Mouse (Mus musculus): ENCODE data around the gene Bid. TPM values are rescaled to one million over a fixed set of nuclear protein-coding genes. Genes with fewer than 3 reads are reported as not detected.
"Not testable (repeated sequence)": the region's sequence is repeated elsewhere in the genome, so short reads cannot be mapped to it uniquely, and the experiment has no call there.

Bid gene
- polyA plus RNA-seq, 1 experiment, result 1.7 TPM

- Histone ChIP-seq H3K4me3 (ENCODE audit: insufficient read depth, low read depth, low read length) (no peak overlapping the region), H3K27ac (replicated peaks; ENCODE audit: low read depth, low read length) (no peak overlapping the region), H3K4me1 (ENCODE audit: control insufficient read depth, insufficient read depth, insufficient read length, low read length) (no peaks in the 10 kb centered on the region)
Measured at GRCm38 (mm10) chr6:120901776-120902645, 14.6 kb downstream of the Bid start.

DNA sequence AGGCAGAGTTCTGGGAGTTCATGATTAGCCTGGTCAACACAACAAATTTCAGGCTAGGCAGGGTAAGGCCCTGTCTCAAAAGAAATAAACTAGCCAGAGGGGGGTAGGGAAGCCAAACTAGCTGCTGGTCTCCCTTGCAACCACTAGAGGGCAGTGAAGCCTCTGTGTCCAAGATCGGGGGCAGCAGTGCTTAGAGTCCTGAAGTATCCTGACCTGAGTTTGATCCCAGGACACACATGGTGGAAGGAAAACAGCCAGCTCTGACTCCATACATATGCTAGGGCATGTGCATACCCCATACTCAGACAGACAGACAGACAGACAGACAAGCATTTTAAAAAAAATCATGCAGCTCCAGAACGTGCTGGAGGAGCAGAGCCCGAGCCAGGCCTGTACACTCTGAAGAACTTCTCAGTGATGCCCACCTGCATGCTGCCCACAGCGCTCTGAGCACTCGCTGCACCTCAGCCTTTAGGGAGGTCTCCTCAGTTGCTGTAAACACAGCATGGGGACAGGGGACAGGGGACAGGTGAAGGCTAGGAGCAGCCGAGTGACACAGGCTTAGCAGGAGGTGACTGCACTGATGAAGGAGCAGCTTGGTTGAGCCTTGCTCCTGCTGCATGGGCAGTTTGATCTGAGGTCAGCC is 18.3 kb downstream of the Bid start:
- H3K4me3 ChIP-seq (ENCODE audit: insufficient read depth, low read depth, low read length), result no peak overlapping the region
- H3K4me1 ChIP-seq (ENCODE audit: control insufficient read depth, insufficient read depth, insufficient read length, low read length), result no peaks in the 10 kb centered on the region
- no peak overlapping the region for H3K27ac ChIP-seq (replicated peaks; ENCODE audit: low read depth, low read length)

DNA sequence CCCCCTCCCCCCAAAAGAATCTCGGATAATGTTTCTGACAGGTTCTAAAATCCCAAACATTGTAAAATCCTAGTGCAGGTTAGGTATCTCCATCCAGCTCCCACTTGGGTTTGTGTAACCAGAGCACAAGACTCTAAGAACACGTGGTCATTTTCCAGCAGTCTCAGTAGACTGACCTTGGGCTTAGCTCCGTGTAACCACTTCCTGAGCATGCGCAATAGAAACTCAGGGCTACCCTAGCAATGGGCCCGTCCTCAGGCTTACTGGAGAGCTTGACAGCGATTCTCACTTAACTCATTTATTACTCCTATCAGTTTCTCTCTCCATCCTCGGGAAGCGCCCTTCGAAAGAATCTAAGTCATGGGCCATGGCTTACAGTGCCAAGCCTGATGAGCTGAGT is 22.1 kb downstream of the Bid start:
- H3K4me1 ChIP-seq (ENCODE audit: control insufficient read depth, insufficient read depth, insufficient read length, low read length), result no peaks in the 10 kb centered on the region
- no peak overlapping the region for H3K4me3 ChIP-seq (ENCODE audit: insufficient read depth, low read depth, low read length)
- H3K27ac ChIP-seq (replicated peaks; ENCODE audit: low read depth, low read length), result no peak overlapping the region

DNA sequence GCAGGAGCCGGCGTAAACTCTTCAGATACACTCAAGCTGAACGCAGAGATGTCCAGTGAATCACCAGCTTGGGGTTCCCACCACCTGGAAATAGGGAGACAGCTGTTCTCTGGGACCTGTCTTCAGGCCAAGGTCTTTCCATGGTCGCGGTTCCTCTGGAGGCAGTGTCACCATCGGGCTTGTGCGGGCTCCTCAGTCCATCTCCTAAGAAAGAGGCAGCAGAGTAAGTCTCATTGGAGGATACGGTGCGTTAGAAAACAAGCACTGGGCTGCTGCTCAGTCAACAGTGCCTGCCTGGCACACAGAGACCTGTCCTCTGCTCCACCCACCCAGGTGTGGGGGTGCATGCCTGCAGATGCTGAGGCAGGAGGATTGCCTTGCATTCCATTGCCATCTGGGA is 22.6 kb downstream of the Bid start:
- no peaks in the 10 kb centered on the region for H3K4me1 ChIP-seq (ENCODE audit: control insufficient read depth, insufficient read depth, insufficient read length, low read length)
- no peak overlapping the region for H3K27ac ChIP-seq (replicated peaks; ENCODE audit: low read depth, low read length)
- H3K4me3 ChIP-seq (ENCODE audit: insufficient read depth, low read depth, low read length), result no peak overlapping the region

- H3K4me1 ChIP-seq (ENCODE audit: control insufficient read depth, insufficient read depth, insufficient read length, low read length), result no peaks in the 10 kb centered on the region
- H3K27ac ChIP-seq (replicated peaks; ENCODE audit: low read depth, low read length), result no peak overlapping the region
- H3K4me3 ChIP-seq (ENCODE audit: insufficient read depth, low read depth, low read length), result no peak overlapping the region
Measured at GRCm38 (mm10) chr6:120886696-120887095, 30.0 kb downstream of the Bid start.

DNA sequence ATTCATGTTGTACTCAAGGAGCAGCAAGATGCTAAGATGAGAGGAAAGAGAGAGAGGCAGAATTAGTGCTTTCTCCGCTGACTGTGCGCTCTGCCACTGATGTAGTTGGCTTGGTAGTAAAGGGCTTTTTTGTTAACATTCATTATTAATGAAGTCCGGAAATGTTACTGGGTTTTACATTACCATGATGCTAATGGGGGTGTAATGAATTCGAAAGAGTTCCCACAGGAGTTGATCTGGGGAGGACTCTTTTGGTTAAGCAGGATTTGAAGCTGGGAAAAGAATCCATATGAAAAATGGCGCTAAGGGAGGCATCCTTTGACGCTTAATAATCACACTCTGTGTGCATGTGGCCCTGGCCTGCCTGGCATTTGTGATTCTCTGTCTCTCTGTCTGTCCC is 32.2 kb downstream of the Bid start:
- H3K4me3 ChIP-seq (ENCODE audit: insufficient read depth, low read depth, low read length), result no peak overlapping the region
- no peaks in the 10 kb centered on the region for H3K4me1 ChIP-seq (ENCODE audit: control insufficient read depth, insufficient read depth, insufficient read length, low read length)
- no peak overlapping the region for H3K27ac ChIP-seq (replicated peaks; ENCODE audit: low read depth, low read length)

DNA sequence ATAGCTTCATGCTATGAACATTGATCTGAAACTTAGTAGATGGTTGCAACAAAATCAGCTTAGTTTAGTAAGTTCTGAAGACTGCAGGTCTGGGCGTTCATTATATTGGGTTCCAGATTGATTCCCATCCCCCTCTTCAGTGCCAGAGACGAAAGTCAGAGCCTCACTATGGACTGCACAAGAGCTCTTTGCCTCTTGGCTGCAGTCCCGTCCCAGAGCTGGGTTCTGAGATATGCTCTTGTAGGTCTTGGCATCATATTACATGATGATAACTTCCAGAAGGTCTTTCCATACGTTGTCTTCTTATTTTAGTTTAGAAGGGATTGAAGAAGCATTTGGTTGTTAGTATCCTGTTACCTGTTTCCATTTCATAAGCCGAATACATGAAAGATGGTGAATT is 37.6 kb downstream of the Bid start:
- no peak overlapping the region for H3K27ac ChIP-seq (replicated peaks; ENCODE audit: low read depth, low read length)
- H3K4me3 ChIP-seq (ENCODE audit: insufficient read depth, low read depth, low read length), result no peak overlapping the region
- H3K4me1 ChIP-seq (ENCODE audit: control insufficient read depth, insufficient read depth, insufficient read length, low read length), result no peaks in the 10 kb centered on the region

DNA sequence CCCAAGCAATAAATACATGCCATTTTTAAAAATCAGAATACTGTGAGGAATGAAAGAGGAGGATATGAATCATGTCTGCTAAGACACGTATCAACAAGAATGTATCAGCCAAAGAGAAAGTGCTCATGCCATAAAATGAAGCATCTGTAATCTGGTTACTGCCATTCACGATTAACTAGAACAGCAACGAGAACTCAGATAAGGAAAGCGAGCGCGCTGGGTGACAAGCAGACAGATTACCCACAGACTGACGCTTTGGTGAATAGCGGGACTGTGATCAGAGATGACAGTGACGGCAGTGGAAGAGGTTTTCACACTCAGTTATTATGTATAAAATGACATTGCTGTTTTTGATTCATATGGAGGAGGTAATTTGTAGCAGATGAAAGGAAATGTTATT is 42.8 kb downstream of the Bid start:
- Histone ChIP-seq H3K4me3 (ENCODE audit: insufficient read depth, low read depth, low read length) (no peak overlapping the region), H3K4me1 (ENCODE audit: control insufficient read depth, insufficient read depth, insufficient read length, low read length) (no peaks in the 10 kb centered on the region), H3K27ac (replicated peaks; ENCODE audit: low read depth, low read length) (no peak overlapping the region)

- Histone ChIP-seq H3K27ac (replicated peaks; ENCODE audit: low read depth, low read length) (no peak overlapping the region), H3K4me3 (ENCODE audit: insufficient read depth, low read depth, low read length) (no peak overlapping the region), H3K4me1 (ENCODE audit: control insufficient read depth, insufficient read depth, insufficient read length, low read length) (no peaks in the 10 kb centered on the region)
Measured at GRCm38 (mm10) chr6:120871286-120871685, 45.4 kb downstream of the Bid start.

GRCm38 (mm10) chr6:120868824-120869223 is 47.8 kb downstream of the Bid start:
- Histone ChIP-seq H3K4me1 (ENCODE audit: control insufficient read depth, insufficient read depth, insufficient read length, low read length) (peaks cover 5% of the 10 kb centered on the region; the same call in 1 of the 2 replicates), H3K4me3 (ENCODE audit: insufficient read depth, low read depth, low read length) (no peak overlapping the region), H3K27ac (replicated peaks; ENCODE audit: low read depth, low read length) (no peak overlapping the region)

DNA sequence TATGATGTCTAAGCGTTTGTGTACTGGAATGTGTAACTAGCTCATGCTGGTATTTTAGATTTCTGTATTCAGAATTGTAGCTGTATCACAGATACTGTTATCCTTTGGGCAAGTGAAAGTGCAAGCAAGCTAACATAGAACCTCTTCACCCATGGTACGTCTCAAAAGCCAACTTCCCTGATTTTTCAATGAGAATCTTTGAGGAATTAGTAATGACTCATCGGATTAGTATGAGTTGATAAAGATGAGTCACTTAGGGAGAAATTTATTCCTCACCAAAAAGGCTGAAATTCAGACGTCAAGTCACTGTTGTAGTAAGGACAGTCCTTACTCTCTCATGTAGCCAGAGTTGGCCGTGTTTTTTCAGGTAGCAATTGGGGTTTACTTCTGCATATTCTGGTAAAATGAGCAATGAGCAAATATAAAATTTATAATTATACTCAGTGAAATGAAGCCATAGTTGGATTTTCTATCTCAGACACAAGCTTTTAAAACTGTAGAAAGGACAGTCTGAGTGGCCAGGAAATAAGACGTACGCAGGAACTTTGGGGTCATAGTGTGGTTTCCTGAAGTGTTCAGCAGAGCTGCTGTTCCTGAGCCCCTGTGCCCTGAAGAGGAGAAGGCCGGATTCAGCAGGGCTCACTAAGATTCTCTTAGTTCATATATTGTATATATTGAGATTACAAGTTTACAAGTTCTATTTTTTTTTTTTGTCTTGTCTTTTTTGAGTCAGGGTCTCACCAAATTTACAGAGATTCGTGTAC is 50.4 kb downstream of the Bid start:
- Histone ChIP-seq H3K27ac (replicated peaks; ENCODE audit: low read depth, low read length) (no peak overlapping the region), H3K4me3 (ENCODE audit: insufficient read depth, low read depth, low read length) (no peak overlapping the region), H3K4me1 (ENCODE audit: control insufficient read depth, insufficient read depth, insufficient read length, low read length) (peaks cover 5% of the 10 kb centered on the region; the same call in 1 of the 2 replicates)

DNA sequence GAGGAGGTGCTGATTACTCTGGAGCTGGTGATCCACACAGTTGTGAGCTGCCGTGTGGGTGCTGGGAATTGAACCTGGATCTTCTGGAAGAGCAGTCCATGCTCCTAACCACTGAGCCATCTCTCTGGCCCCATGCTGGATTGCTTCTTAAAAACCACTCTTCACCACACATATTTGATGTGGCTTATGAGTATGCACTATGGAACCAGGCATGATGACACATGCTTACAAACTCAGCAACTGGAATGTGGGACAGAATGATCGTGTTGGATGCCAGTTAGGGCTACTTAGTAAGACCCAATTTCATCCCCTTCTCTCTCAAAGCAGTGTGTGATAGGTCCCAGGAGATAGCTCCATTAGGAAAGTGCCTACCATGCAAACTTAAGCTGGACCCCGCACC is 56.6 kb downstream of the Bid start:
- Histone ChIP-seq H3K4me1 (ENCODE audit: control insufficient read depth, insufficient read depth, insufficient read length, low read length) (no peaks in the 10 kb centered on the region), H3K4me3 (ENCODE audit: insufficient read depth, low read depth, low read length) (no peak overlapping the region), H3K27ac (replicated peaks; ENCODE audit: low read depth, low read length) (no peak overlapping the region)

- H3K4me3 ChIP-seq (ENCODE audit: insufficient read depth, low read depth, low read length), result no peak overlapping the region
- H3K4me1 ChIP-seq (ENCODE audit: control insufficient read depth, insufficient read depth, insufficient read length, low read length), result no peaks in the 10 kb centered on the region
- no peak overlapping the region for H3K27ac ChIP-seq (replicated peaks; ENCODE audit: low read depth, low read length)
Measured at GRCm38 (mm10) chr6:120858217-120858711, 58.4 kb downstream of the Bid start.

GRCm38 (mm10) chr6:120854413-120854812 is 62.2 kb downstream of the Bid start:
- Histone ChIP-seq H3K4me3 (ENCODE audit: insufficient read depth, low read depth, low read length) (no peak overlapping the region), H3K27ac (replicated peaks; ENCODE audit: low read depth, low read length) (no peak overlapping the region), H3K4me1 (ENCODE audit: control insufficient read depth, insufficient read depth, insufficient read length, low read length) (no peaks in the 10 kb centered on the region)

GRCm38 (mm10) chr6:120850720-120851119 is 65.9 kb downstream of the Bid start:
- not testable (repeated sequence) for H3K4me3 ChIP-seq (ENCODE audit: insufficient read depth, low read depth, low read length); H3K27ac ChIP-seq (replicated peaks; ENCODE audit: low read depth, low read length); H3K4me1 ChIP-seq (ENCODE audit: control insufficient read depth, insufficient read depth, insufficient read length, low read length)
